Mouse (Mus musculus) heart, postnatal 0 days (tissue): ENCODE measurements around the gene Tax1bp1.

Experiments
- CTCF ChIP-seq: IDR thresholded peaks from 2 replicates; pipeline ENCODE4 v1.5.1; 2016; ENCODE audit warnings: antibody characterized with exemption, control low read depth, low read depth
- EP300 ChIP-seq: IDR thresholded peaks from 2 replicates; pipeline ENCODE4 v1.6.1; 2016; ENCODE audit warnings: antibody characterized with exemption, low read depth

- TF ChIP-seq CTCF = no peak
- TF ChIP-seq EP300 = no peak
Measured at GRCm38 (mm10) chr6:52779546-52779945, 66.0 kb downstream of the Tax1bp1 start.
